Mouse (Mus musculus) regulatory T cell (primary cell): Measurements from ENCODE around the gene 9530068E07Rik.

ENCODE experiments used
- in situ Hi-C: fragments of 300-600 bp; cut with MboI, MseI; formaldehyde crosslinking; loops from one replicate; pipeline ENCODE4 v1.15.1; 2025; ENCODE audit warnings: high pct_unique_total_duplicates

Gene 9530068E07Rik

GRCm38 (mm10) chr11:52420296-52421052 is 24.2 kb downstream of the 9530068E07Rik start:
- in situ Hi-C loops, result no loop called here

DNA sequence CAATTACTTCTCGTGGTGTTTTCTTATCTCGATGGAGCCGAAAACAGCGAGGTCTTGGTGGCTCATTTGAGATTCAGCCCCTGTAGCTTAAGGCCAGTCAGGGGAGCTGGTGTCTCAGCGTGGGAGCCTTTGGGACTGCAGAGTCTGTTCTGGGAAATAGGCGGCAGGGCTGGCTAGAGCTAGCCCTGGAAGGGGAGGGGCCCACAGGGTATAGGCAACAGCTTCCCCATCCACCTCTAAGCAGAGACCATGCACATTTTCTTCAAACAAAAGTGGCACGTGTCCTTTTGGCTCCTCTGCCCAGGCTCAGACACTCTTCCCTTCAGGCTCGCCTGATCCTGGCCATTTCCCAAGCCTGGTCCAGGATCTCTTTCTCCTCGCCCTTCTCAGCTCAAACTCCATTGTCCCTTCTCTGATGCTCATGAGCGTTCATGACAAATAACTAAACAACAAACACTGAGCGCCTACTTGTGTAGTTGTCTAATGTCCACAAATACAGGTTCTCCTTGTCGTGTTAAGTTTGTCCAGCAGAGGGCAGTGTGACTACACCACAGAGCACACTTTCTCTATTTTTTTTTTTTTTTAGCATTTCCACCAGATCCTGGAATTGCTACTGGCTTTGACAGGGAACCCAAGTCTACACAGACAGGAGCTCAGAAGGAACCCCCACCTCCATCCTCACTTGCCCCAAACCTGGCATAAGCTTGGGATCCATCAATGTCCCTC is 25.0 kb downstream of the 9530068E07Rik start:
- in situ Hi-C loops, result no loop called here

- in situ Hi-C loops, result no loop called here
Measured at GRCm38 (mm10) chr11:52429440-52429839, 33.2 kb downstream of the 9530068E07Rik start.

DNA sequence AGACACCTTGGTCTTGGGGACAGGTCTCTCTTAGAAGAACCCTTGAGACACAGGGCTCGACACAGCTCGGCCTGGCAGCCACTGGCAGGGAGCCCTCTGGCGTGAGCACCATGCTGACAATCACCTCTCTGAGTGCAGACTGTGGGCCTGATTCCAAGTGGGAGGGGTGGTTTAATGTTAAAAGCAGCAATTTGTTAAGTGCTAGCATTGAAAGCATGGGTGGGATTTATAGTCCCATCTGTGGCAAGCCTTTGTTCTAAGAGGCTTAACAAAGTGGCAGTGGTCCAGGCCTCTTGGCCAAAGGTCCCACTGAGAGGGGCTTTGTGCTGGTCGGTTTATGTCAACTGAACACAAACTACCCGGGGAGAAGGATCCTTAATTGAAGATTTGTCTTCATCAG is 35.4 kb downstream of the 9530068E07Rik start:
- in situ Hi-C loops, result no loop called here

- in situ Hi-C loops, result no loop called here
Measured at GRCm38 (mm10) chr11:52432148-52432547, 35.9 kb downstream of the 9530068E07Rik start.

DNA sequence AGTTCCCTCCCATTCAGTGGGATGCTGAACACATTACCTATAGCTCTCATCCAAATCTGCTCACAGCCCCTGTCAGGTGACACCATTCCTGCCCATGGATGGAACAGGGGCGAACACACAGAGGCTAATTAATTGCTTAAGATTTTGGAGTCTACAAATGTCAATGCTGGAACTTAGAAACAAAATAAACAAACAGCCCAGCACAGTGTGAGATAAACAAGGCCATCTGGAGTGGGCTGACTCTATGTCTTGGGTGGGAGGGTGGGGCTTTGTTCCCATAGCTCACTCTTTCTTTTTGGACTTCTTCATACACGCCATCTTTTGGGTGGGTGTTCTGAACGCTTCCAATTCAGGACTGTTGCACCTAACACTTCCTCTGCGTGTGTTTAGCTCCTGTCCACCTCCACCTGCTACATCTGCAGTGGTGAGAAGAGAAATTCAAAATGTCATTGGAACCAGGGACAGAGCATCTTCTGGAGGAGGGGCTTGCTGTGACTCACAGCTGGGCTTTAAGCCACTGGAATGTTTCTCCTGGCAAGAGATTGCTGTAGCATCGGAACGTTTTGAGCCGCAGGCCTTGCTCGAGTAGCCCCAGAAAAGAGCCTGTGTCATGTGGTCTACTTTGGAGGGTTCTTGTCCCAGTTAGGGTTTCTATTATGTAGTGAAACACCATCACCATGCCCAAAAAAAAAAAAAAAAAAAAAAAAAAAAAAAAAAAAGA is 37.0 kb downstream of the 9530068E07Rik start:
- in situ Hi-C loops, result no loop called here

- in situ Hi-C loops, result no loop called here
Measured at GRCm38 (mm10) chr11:52433797-52434195, 37.6 kb downstream of the 9530068E07Rik start.

- in situ Hi-C loops, result no loop called here
Measured at GRCm38 (mm10) chr11:52435466-52435865, 39.2 kb downstream of the 9530068E07Rik start.

- in situ Hi-C loops, result no loop called here
Measured at GRCm38 (mm10) chr11:52437123-52437522, 40.9 kb downstream of the 9530068E07Rik start.

GRCm38 (mm10) chr11:52441096-52441495 is 44.9 kb downstream of the 9530068E07Rik start:
- in situ Hi-C loops, result no loop called here

GRCm38 (mm10) chr11:52447242-52447641 is 51.0 kb downstream of the 9530068E07Rik start:
- in situ Hi-C loops, result no loop called here

DNA sequence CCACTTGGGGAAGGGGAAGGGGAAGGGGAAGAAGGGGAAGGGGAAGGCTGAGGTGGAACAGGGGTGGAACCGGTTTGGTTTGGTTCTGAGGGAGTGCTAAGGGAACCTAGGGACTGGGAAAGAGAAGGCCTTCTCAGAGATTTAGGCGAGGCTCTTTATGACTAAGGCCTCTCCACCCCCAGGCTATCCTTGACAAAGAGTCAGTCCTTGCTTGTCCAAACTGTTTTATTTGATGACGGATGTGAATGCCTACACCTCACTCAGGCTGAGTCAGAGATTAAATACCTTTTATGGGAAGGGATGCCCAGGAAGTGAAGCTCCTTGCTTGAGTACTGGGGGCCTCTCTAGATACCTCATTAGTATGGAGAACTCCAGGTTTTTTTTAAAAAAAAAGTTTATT is 52.8 kb downstream of the 9530068E07Rik start:
- in situ Hi-C loops, result no loop called here

DNA sequence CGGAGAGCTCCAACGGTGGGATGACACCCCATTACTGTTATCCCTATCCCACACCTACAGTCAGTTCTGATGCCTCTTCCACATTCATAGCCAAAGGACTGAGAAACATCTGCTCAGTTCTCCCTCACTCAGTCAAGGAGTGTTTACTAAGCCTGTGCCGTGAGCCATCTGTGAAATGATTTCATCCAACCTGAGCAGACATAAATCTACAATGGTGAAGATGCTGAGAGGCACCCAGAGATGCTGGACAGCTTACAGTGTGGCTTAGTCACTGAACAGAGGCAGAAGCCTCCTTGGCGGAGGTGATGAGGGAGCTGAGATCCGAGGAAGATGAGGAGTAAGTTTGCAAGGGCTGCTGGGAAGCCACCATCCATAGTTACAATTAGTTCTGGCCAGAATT is 62.1 kb downstream of the 9530068E07Rik start:
- in situ Hi-C loops, result loop anchor here (10.0 to 25.0 kb wide), 2 partner anchors 1087 to 1746 kb away; no protein-coding TSS in a partner anchor
